Mouse (Mus musculus) stomach, postnatal 0 days (tissue): ENCODE results near the gene Slc25a12.

ENCODE experiments used
- CTCF ChIP-seq: IDR thresholded peaks from 2 replicates; pipeline ENCODE4 v1.5.1; 2016; ENCODE audit warnings: antibody characterized with exemption, low read depth, mild to moderate bottlenecking, moderate library complexity
- EP300 ChIP-seq: optimal IDR thresholded peaks from 2 replicates; pipeline ENCODE3; 2016; ENCODE audit warnings: antibody characterized with exemption

DNA sequence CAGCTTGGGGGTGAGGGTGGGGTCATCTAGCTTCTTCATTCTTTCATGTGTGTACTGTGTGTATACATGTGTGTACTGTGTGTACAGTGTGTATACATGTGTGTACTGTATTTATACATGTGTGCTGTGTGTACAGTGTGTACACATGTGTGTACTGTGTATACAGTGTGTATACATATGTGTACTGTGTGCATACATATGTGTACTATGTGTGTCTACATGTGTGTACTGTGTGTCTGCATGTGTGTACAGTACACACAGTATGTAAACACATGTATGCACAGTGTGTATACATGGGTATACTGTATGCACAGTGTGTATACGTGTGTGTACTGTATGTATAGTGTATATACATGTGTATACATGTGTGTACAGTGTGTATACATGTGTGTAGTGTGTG lies 85.6 kb downstream of the Slc25a12 start:
- TF ChIP-seq CTCF (no peak), EP300 (no peak)
